Mouse (Mus musculus) lung, postnatal 0 days (tissue): ENCODE results near the gene Tubgcp2. TPM values are rescaled to one million over a fixed set of nuclear protein-coding genes. Genes with fewer than 3 reads are reported as not detected.

Experiments used
- ATAC-seq: fragments of 200-750 bp; cut with Nextera tagmentation; 2 replicates; pipeline ENCODE4 v1.8.0; 2017; ENCODE audit warnings: moderate library complexity
- DNase-seq: peaks from one replicate; pipeline ENCODE4 v3.0.0-alpha.2; 2016; ENCODE audit warnings: low spot score
- H3K27ac ChIP-seq: fragments of 300-500 bp; sonication (generic); 2 replicates; pipeline ENCODE4 v1.5.1; 2014; ENCODE audit warnings: antibody characterized with exemption, mild to moderate bottlenecking, low read length, mixed read lengths
- H3K27me3 ChIP-seq: fragments of 300-500 bp; sonication (generic); replicated peaks from 2 replicates; pipeline ENCODE4 v1.6.1; 2014; ENCODE audit warnings: low read length, mixed read lengths; ENCODE audit not compliant: insufficient read depth
- H3K36me3 ChIP-seq: fragments of 300-500 bp; sonication (generic); 2 replicates; pipeline ENCODE4 v1.6.1; 2014; ENCODE audit warnings: low read length, mixed read lengths; ENCODE audit not compliant: insufficient read depth
- H3K4me1 ChIP-seq: fragments of 300-500 bp; sonication (generic); 2 replicates; pipeline ENCODE4 v1.6.1; 2014; ENCODE audit warnings: antibody characterized with exemption, low read depth, low read length, mixed read lengths; ENCODE audit not compliant: insufficient read depth
- H3K4me2 ChIP-seq: fragments of 300-500 bp; sonication (generic); replicated peaks from 2 replicates; pipeline ENCODE4 v1.6.1; 2014; ENCODE audit warnings: low read depth, mild to moderate bottlenecking, low read length, moderate library complexity, mixed read lengths
- H3K4me3 ChIP-seq: fragments of 300-500 bp; sonication (generic); 2 replicates; pipeline ENCODE4 v1.5.1; 2014; ENCODE audit warnings: low read depth, low read length
- H3K9ac ChIP-seq: fragments of 300-500 bp; sonication (generic); replicated peaks from 2 replicates; pipeline ENCODE4 v1.6.1; 2014; ENCODE audit warnings: low read depth, mild to moderate bottlenecking
- H3K9me3 ChIP-seq: fragments of 300-500 bp; sonication (generic); 2 replicates; pipeline ENCODE4 v1.6.1; 2016; ENCODE audit warnings: low read length, mixed read lengths
- CTCF ChIP-seq: IDR thresholded peaks from 2 replicates; pipeline ENCODE4 v1.5.1; 2016; ENCODE audit warnings: antibody characterized with exemption, mild to moderate bottlenecking
- EP300 ChIP-seq: IDR thresholded peaks from 2 replicates; pipeline ENCODE4 v1.6.1; 2016; ENCODE audit warnings: antibody characterized with exemption, mild to moderate bottlenecking, control low read depth
- WGBS: fragments of 180-500 bp; shearing (Covaris S2); extraction: QIAGEN DNeasy Blood & Tissue Kit; methylation state at CpG from one replicate; pipeline ENCODE4 v1.1.7; 2014; 5-methylcytosine and 5-hydroxymethylcytosine counted together
- polyA plus RNA-seq: library from polyadenylated mRNA; unstranded; fragments of >200 nt; fragmentation: Nextera tagmentation; extraction: Ambion mirVana; gene quantifications from 2 replicates; pipeline ENCODE4 v1.2.1, GENCODE M21; 2015

Tubgcp2 gene
- polyA plus RNA-seq, 1 experiment from 2014 or later = 20.8 TPM

- H3K4me2 ChIP-seq = no peak overlapping the region
- no peak for DNase-seq
- H3K4me1 ChIP-seq = no peaks in the 10 kb centered on the region
- H3K4me3 ChIP-seq = no peak overlapping the region
- no peak overlapping the region for H3K27ac ChIP-seq
- TF ChIP-seq CTCF (no peak), EP300 (no peak)
- H3K9me3 ChIP-seq = no peaks in the 10 kb centered on the region
- no peak overlapping the region for H3K9ac ChIP-seq
- H3K27me3 ChIP-seq = no peaks in the 10 kb centered on the region
- 89% methylated on average over 6 of the region's 6 CpGs for WGBS
- ATAC-seq = no peak
- H3K36me3 ChIP-seq = peaks cover 20% of the 10 kb centered on the region; the same call in 1 of the 2 replicates
Observed at GRCm38 (mm10) chr7:139993532-139993931, 42.9 kb downstream of the Tubgcp2 start.

DNA sequence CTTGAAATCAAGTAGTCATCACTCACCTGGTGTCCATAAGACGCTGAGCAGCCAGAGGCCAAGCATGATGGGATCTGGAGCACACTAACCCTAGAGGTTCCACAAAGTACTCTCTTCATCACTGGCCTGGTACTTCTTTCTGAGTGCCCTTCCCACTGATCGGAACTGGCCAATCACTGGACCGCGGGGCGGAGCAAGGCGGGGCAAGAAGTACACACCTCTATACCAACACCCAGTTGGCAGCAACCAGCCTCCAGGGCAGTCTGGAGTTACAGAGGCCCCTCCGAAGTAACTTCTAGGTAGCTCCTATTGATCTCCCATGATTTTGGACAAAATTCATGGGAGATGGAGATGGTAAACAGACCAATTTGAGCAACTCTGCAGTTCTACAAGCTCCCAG lies 44.1 kb downstream of the Tubgcp2 start, which contains the start of gene Adam8:
TSS of gene Adam8 (minus strand) at position 157 of the 400 bp plus-strand sequence.
- WGBS = 28% methylated on average over 7 of the region's 7 CpGs
- Histone ChIP-seq H3K9me3 (no peaks in the 10 kb centered on the region), H3K36me3 (0 out of 2 replicates have a peak, but pooled peaks cover 10% of the 10 kb centered on the region), H3K4me3 (no peak within 1 kb of the TSS), H3K27ac (no peak within 1 kb of the TSS), H3K4me1 (no peaks in the 10 kb centered on the region), H3K27me3 (no peaks in the 10 kb centered on the region), H3K4me2 (no peak within 1 kb of the TSS), H3K9ac (no peak within 1 kb of the TSS)
- TF ChIP-seq CTCF (no peak), EP300 (no peak)
- peak; percentile 55 for DNase-seq
- peak; percentile 73 for ATAC-seq

- H3K9ac ChIP-seq = no peak overlapping the region
- no peak overlapping the region for H3K4me2 ChIP-seq
- 0 out of 2 replicates have a peak, but pooled peaks cover under 1% of the 10 kb centered on the region for H3K36me3 ChIP-seq
- no peaks in the 10 kb centered on the region for H3K27me3 ChIP-seq
- ATAC-seq (peak; percentile 6; the same call in 1 of the 2 replicates), DNase-seq (no peak)
- WGBS = 64% methylated on average over 8 of the region's 8 CpGs
- no peaks in the 10 kb centered on the region for H3K4me1 ChIP-seq
- no peak for TF ChIP-seq EP300
- TF ChIP-seq CTCF = no peak
- no peak overlapping the region for H3K27ac ChIP-seq
- H3K4me3 ChIP-seq = no peak overlapping the region
- H3K9me3 ChIP-seq = no peaks in the 10 kb centered on the region
Observed at GRCm38 (mm10) chr7:139990864-139991394, 45.5 kb downstream of the Tubgcp2 start.

DNA sequence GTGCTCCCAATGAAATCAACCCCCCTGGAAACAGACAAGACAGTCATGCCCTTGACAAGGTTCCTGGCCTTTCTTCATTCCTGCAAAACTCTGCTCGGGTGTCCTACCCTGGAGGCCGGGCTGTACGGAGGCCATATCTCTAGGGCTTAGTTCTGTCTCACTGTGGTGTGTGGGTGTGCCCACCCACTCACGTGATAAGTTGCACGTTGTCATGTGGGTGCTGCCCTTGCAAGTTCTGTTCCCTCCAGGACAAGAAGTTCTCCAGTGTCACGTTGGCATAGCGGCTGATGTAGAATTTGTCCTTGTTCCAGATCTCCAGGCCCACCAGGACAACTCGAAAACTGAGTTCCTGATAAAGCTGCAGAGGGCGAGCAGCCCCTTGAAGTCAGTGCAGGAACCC lies 48.2 kb downstream of the Tubgcp2 start:
- Histone ChIP-seq H3K4me2 (no peak overlapping the region), H3K9ac (no peak overlapping the region), H3K4me3 (no peak overlapping the region), H3K27ac (no peak overlapping the region), H3K36me3 (no peaks in the 10 kb centered on the region), H3K27me3 (no peaks in the 10 kb centered on the region), H3K4me1 (no peaks in the 10 kb centered on the region), H3K9me3 (no peaks in the 10 kb centered on the region)
- no peak for ATAC-seq
- whole genome bisulfite sequencing = 75% methylated on average over 9 of the region's 9 CpGs
- DNase-seq = no peak
- TF ChIP-seq CTCF (no peak), EP300 (no peak)

DNA sequence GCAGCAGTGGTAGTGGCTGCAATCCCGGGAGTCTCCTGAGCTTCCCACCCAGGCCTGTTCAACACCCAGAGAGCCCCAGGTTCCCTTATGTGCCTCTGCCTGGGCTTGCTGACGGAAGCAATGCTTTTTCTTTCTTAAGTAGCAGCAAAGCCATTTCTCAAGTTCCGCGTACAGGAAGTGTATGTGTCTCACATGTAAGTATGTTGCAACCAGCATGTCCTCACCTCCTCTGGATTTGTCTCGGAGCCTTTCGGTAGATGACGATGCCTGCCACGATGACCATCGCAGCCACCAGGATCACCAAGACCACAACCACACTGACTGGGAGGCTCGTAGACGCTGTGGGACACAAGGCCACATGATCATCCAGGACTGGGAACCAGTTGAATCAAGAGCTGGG lies 52.0 kb downstream of the Tubgcp2 start:
- Histone ChIP-seq H3K36me3 (no peaks in the 10 kb centered on the region), H3K4me2 (no peak overlapping the region), H3K9me3 (no peaks in the 10 kb centered on the region), H3K9ac (no peak overlapping the region), H3K4me1 (no peaks in the 10 kb centered on the region), H3K27ac (no peak overlapping the region), H3K4me3 (no peak overlapping the region), H3K27me3 (no peaks in the 10 kb centered on the region)
- ATAC-seq = peak; percentile 30
- 87% methylated on average over 11 of the region's 11 CpGs for WGBS
- DNase-seq = peak; percentile 39
- TF ChIP-seq EP300 (no peak), CTCF (no peak)

- TF ChIP-seq EP300 = no peak
- no peak for TF ChIP-seq CTCF
- DNase-seq = no peak
- Histone ChIP-seq H3K4me1 (no peaks in the 10 kb centered on the region), H3K36me3 (no peaks in the 10 kb centered on the region), H3K27me3 (no peaks in the 10 kb centered on the region), H3K9ac (no peak overlapping the region), H3K27ac (no peak overlapping the region), H3K4me2 (no peak overlapping the region), H3K4me3 (no peak overlapping the region), H3K9me3 (no peaks in the 10 kb centered on the region)
- WGBS = 65% methylated on average over 11 of the region's 11 CpGs
- ATAC-seq = no peak
Observed at GRCm38 (mm10) chr7:139982058-139982457, 54.4 kb downstream of the Tubgcp2 start.

- Histone ChIP-seq H3K27me3 (no peaks in the 10 kb centered on the region), H3K4me2 (no peak overlapping the region), H3K36me3 (no peaks in the 10 kb centered on the region), H3K9me3 (no peaks in the 10 kb centered on the region), H3K9ac (no peak overlapping the region), H3K4me1 (no peaks in the 10 kb centered on the region), H3K27ac (no peak overlapping the region), H3K4me3 (no peak overlapping the region)
- DNase-seq = no peak
- no peak for ATAC-seq
- TF ChIP-seq CTCF (no peak), EP300 (no peak)
- WGBS = 44% methylated on average over 3 of the region's 3 CpGs
Observed at GRCm38 (mm10) chr7:139980778-139981177, 55.7 kb downstream of the Tubgcp2 start.
